Mouse (Mus musculus) myocyte (in vitro differentiated cells): Measurements from ENCODE around the gene Defa21.

ENCODE experiments used
- E2F4 ChIP-seq: IDR thresholded peaks from one replicate; pipeline ENCODE4 v1.6.1; 2011; ENCODE audit warnings: mild to moderate bottlenecking, control low read depth, moderate library complexity; ENCODE audit not compliant: insufficient read depth
- MAX ChIP-seq: IDR thresholded peaks from one replicate; pipeline ENCODE4 v1.6.1; 2011; ENCODE audit warnings: low read depth, mild to moderate bottlenecking, control low read depth
- MYOG ChIP-seq, 3 experiments: IDR thresholded peaks; one replicate each; pipeline ENCODE4 v1.6.1; 2011; ENCODE audit warnings: control low read depth in 2 of 3, low read depth in 2 of 3, mild to moderate bottlenecking in 2 of 3; ENCODE audit not compliant: insufficient read length in 2 of 3, control insufficient read depth in 1 of 3, insufficient read depth in 1 of 3
- POLR2A ChIP-seq: IDR thresholded peaks from one replicate; pipeline ENCODE4 v1.6.1; 2011; ENCODE audit warnings: low read depth, mild to moderate bottlenecking, control low read depth, moderate library complexity; ENCODE audit not compliant: insufficient read length
- POLR2AphosphoS2 ChIP-seq: IDR thresholded peaks from one replicate; pipeline ENCODE4 v1.6.1; 2011; ENCODE audit warnings: low read depth, control low read depth; ENCODE audit not compliant: insufficient read length
- SRF ChIP-seq: IDR thresholded peaks from one replicate; pipeline ENCODE4 v1.6.1; 2011; ENCODE audit warnings: low read depth; ENCODE audit not compliant: control insufficient read depth, insufficient read length
- TCF12 ChIP-seq: IDR thresholded peaks from one replicate; pipeline ENCODE4 v1.6.1; 2011; ENCODE audit warnings: mild to moderate bottlenecking, control low read depth; ENCODE audit not compliant: poor library complexity, insufficient read depth, severe bottlenecking
- USF1 ChIP-seq: IDR thresholded peaks from one replicate; pipeline ENCODE4 v1.6.1; 2011; ENCODE audit warnings: low read depth, mild to moderate bottlenecking, control low read depth, moderate library complexity

DNA sequence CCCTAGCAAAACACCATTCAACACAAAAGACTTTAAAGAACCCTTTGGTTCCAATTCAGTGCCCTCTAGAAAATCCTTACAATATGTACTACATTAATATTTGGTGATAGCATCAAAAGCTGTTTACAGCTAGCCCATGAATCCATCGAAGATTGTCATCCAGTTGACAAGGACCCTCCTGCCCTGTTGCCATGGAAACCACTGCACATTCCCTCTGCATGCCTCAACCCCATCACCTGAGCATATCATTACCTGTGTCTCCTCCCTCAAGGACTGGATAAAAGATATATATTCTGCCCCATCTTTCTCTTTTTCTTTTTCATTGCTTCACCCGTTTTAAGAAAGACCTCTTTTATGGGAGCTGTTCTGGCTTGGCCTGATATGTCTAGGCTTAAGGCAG lies 28.6 kb upstream of the Defa21 start:
- TF ChIP-seq POLR2A (no peak), SRF (no peak), POLR2AphosphoS2 (no peak), E2F4 (no peak), TCF12 (no peak), USF1 (no peak), MYOG (IDR thresholded peaks at IDR 0.05; ENCODE audit: control insufficient read depth in 1 of 3, insufficient read depth in 1 of 3, insufficient read length in 2 of 3, low read depth in 2 of 3) (no peak), MAX (no peak)
